Mouse (Mus musculus) C2C12 (cell line): ENCODE results near the gene Cntnap5a.

Experiments used
- CTCF ChIP-seq: IDR thresholded peaks from one replicate; pipeline ENCODE4 v1.5.1; 2011; ENCODE audit not compliant: control insufficient read depth, insufficient read depth, insufficient read length
- FOSL1 ChIP-seq: IDR thresholded peaks from one replicate; pipeline ENCODE4 v1.8.0; 2011; ENCODE audit warnings: mild to moderate bottlenecking, low read length; ENCODE audit not compliant: poor library complexity, insufficient read depth, severe bottlenecking

DNA sequence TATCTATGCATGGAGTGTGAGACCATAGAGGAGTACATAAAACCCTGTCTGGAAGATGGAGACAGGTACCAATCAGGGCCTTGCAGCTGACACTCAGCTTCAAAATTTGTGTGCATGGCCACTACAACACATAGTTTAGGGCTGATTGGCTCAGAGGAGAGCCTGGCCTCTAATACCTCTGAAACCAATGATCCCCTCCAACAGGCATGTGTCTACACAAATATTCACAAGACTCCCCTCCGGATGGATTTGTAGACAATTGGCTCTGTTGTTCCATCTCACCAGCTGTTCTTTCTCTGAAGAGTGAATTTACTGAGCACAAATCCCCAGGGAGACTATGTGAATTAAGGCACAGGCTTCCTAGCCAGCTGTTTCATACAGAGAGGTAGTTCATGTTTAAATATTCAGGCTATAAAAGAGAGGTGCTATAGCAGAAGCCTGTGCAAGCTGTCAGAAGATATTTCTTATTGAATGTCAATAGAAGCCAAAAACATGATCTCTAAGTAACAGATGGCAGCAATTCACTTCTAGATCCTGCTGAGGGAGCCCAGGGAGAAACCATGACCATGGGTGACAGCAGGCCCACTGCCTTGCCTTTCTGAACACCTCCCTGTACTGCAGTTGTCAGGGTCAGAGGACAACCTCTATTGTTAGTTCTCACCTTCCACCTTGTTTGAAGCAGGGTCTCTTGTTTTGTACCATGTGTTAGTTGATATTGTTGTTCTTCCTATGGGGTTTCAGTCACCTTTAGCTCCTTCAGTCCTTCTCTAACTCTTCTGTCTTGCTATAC, 804.4 kb downstream of the Cntnap5a start:
- TF ChIP-seq CTCF (no peak), FOSL1 (no peak)
